Mouse (Mus musculus): Measurements from ENCODE around the gene Noc2l. TPM values are rescaled to one million over a fixed set of nuclear protein-coding genes. Genes with fewer than 3 reads are reported as not detected.

The Noc2l gene
- total RNA-seq, 1 experiment from 2014 or later = 157 TPM

Other genes starting within 250 kb of the Noc2l start
- gene B3galt6, start 243.4 kb upstream of the Noc2l start, total RNA-seq (2017) = 7.5 and 9.0 TPM in 2 replicates
- 125 and 157 TPM in 2 replicates for gene Sdf4, start 243.1 kb upstream of the Noc2l start, total RNA-seq (2017)
- gene Tnfrsf4, start 222.2 kb upstream of the Noc2l start, total RNA-seq (2017) = not detected in 2 replicates
- 6.1 and 9.8 TPM in 2 replicates for gene Tnfrsf18, start 209.8 kb upstream of the Noc2l start, total RNA-seq (2017)
- gene Ttll10, start 176.6 kb upstream of the Noc2l start, total RNA-seq (2017) = not detected in 2 replicates
- gene 9430015G10Rik, start 126.0 kb upstream of the Noc2l start, total RNA-seq (2017) = 34.1 and 42.2 TPM in 2 replicates
- 0.05 TPM in 1 of 2 replicates, not detected in the other for gene Rnf223, start 105.5 kb upstream of the Noc2l start, total RNA-seq (2017)
- 1.5 and 2.0 TPM in 2 replicates for gene Agrn, start 38.5 kb upstream of the Noc2l start, total RNA-seq (2017)
- gene Isg15, start 35.2 kb upstream of the Noc2l start, total RNA-seq (2017) = 3.7 TPM in 1 of 2 replicates, not detected in the other
- gene AW011738, start 32.7 kb upstream of the Noc2l start, total RNA-seq (2017) = 0.18 and 3.1 TPM in 2 replicates
- gene Perm1, start 20.1 kb upstream of the Noc2l start, total RNA-seq (2017) = 0.09 TPM in 1 of 2 replicates, not detected in the other
- gene Plekhn1, start 1.2 kb upstream of the Noc2l start, total RNA-seq (2017) = 12.9 and 16.8 TPM in 2 replicates
- 0.10 and 0.82 TPM in 2 replicates for gene Samd11, start 19.6 kb downstream of the Noc2l start, total RNA-seq (2017)
- gene Vmn2r-ps159, start 95.1 kb downstream of the Noc2l start, total RNA-seq (2017) = not detected in 2 replicates